Mouse (Mus musculus): ENCODE measurements around the gene Slc4a1. TPM values are rescaled to one million over a fixed set of nuclear protein-coding genes. Genes with fewer than 3 reads are reported as not detected.

Slc4a1 gene
- polyA plus RNA-seq, 1 experiment from 2014 or later, result 2.3 TPM

GRCm38 (mm10) chr11:102382794-102383193 lies 16.8 kb upstream of the Slc4a1 start:
- H3K9ac ChIP-seq (ENCODE audit: low read depth, low read length), result no peak overlapping the region
- no peaks in the 10 kb centered on the region for H3K36me3 ChIP-seq (ENCODE audit: control insufficient read depth, insufficient read depth, low read length)
- H3K9me3 ChIP-seq (replicated peaks; ENCODE audit: control insufficient read depth, low read length, poor library complexity, severe bottlenecking), result no peaks in the 10 kb centered on the region
- no peaks in the 10 kb centered on the region for H3K27me3 ChIP-seq (ENCODE audit: control insufficient read depth, insufficient read depth, low read depth, low read length)
- H3K4me1 ChIP-seq (ENCODE audit: control insufficient read depth, insufficient read depth, low read length), result no peaks in the 10 kb centered on the region
- ATAC-seq, result no peak
- 91% methylated on average over 3 of the region's 3 CpGs for WGBS
- no peak overlapping the region for H3K4me2 ChIP-seq (ENCODE audit: low read length)
- no peak overlapping the region for H3K27ac ChIP-seq (ENCODE audit: low read length)
- H3K4me3 ChIP-seq (ENCODE audit: low read depth, low read length), result no peak overlapping the region

DNA sequence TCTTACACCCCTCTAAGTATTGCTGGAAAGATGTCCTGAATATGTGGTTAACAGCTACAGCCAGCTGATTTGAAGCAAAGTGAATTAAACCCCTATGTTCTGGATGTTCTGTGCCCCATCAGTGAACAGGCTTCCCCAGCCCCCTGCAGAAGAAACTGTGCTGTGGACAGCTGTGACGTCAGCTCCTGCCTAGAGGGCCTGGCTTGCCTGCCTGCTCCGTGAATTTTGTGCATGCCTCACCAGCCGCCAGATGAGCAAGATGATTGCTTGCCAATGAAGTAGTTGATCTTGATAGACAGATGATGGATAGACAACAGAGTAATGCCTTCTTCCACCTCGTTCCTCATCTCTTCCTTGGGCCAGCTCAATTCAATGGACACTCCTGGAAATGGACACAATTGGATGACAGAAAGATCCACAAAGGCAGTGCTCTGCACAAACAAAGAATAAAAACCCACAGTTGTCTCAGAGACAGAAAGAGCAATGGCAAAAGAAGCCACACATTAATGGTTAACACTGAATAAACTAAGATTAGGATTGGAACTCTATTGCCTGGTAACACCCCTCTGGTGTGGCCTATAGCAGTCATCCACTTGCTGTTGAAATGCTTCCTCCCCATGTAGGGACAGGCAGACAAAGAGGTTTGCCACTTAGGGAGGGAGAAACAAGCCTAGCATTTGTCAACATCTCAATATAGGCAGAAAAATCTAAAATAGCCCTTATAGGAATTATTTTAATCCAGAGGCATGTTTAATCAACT lies 15.5 kb upstream of the Slc4a1 start:
- ATAC-seq, result no peak
- no peak overlapping the region for H3K4me2 ChIP-seq (ENCODE audit: low read length)
- H3K9me3 ChIP-seq (replicated peaks; ENCODE audit: control insufficient read depth, low read length, poor library complexity, severe bottlenecking), result no peaks in the 10 kb centered on the region

DNA sequence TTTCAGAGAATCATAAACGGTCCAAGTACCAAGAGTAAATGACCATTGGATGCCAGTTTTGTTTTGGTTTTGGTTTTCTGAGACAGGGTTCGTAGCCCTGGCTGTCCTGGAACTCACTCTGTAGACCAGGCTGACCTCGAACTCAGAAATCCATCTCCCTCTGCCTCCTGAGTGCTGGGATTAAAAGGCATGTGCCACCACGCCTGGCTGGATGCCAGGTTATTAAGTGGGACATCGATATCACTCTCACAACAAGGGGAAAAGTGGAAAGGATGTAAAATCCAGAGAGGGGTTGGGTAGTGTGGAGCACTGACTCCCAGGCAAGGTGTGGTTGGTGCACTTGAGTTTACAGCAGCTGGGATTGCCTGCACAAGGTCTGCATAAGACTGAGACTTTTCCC lies 14.1 kb upstream of the Slc4a1 start:
- no peaks in the 10 kb centered on the region for H3K27me3 ChIP-seq (ENCODE audit: control insufficient read depth, insufficient read depth, low read depth, low read length)
- H3K9me3 ChIP-seq (replicated peaks; ENCODE audit: control insufficient read depth, low read length, poor library complexity, severe bottlenecking), result no peaks in the 10 kb centered on the region
- no peak overlapping the region for H3K4me2 ChIP-seq (ENCODE audit: low read length)
- H3K4me1 ChIP-seq (ENCODE audit: control insufficient read depth, insufficient read depth, low read length), result peaks cover 8% of the 10 kb centered on the region; the same call in 1 of the 2 replicates
- no peak overlapping the region for H3K9ac ChIP-seq (ENCODE audit: low read depth, low read length)
- 71% methylated on average over 5 of the region's 5 CpGs for WGBS
- no peaks in the 10 kb centered on the region for H3K36me3 ChIP-seq (ENCODE audit: control insufficient read depth, insufficient read depth, low read length)
- H3K27ac ChIP-seq (ENCODE audit: low read length), result no peak overlapping the region
- ATAC-seq, result no peak
- no peak overlapping the region for H3K4me3 ChIP-seq (ENCODE audit: low read depth, low read length)

More for the DNA sequence above, 15.5 kb upstream of the Slc4a1 start:
- WGBS, result 54% methylated on average over 4 of the region's 4 CpGs
- no peak overlapping the region for H3K4me3 ChIP-seq (ENCODE audit: low read depth, low read length)
- H3K9ac ChIP-seq (ENCODE audit: low read depth, low read length), result no peak overlapping the region
- no peaks in the 10 kb centered on the region for H3K4me1 ChIP-seq (ENCODE audit: control insufficient read depth, insufficient read depth, low read length)
- H3K27me3 ChIP-seq (ENCODE audit: control insufficient read depth, insufficient read depth, low read depth, low read length), result no peaks in the 10 kb centered on the region
- no peak overlapping the region for H3K27ac ChIP-seq (ENCODE audit: low read length)
- H3K36me3 ChIP-seq (ENCODE audit: control insufficient read depth, insufficient read depth, low read length), result no peaks in the 10 kb centered on the region

GRCm38 (mm10) chr11:102377186-102377585 lies 11.2 kb upstream of the Slc4a1 start:
- H3K9me3 ChIP-seq (replicated peaks; ENCODE audit: control insufficient read depth, low read length, poor library complexity, severe bottlenecking), result no peaks in the 10 kb centered on the region
- no peaks in the 10 kb centered on the region for H3K36me3 ChIP-seq (ENCODE audit: control insufficient read depth, insufficient read depth, low read length)
- no peak overlapping the region for H3K9ac ChIP-seq (ENCODE audit: low read depth, low read length)
- no peak overlapping the region for H3K4me3 ChIP-seq (ENCODE audit: low read depth, low read length)
- no peaks in the 10 kb centered on the region for H3K27me3 ChIP-seq (ENCODE audit: control insufficient read depth, insufficient read depth, low read depth, low read length)
- H3K4me2 ChIP-seq (ENCODE audit: low read length), result no peak overlapping the region
- 65% methylated on average over 12 of the region's 12 CpGs for WGBS
- peaks cover 8% of the 10 kb centered on the region; the same call in 1 of the 2 replicates for H3K4me1 ChIP-seq (ENCODE audit: control insufficient read depth, insufficient read depth, low read length)
- no peak overlapping the region for H3K27ac ChIP-seq (ENCODE audit: low read length)
- ATAC-seq, result no peak

DNA sequence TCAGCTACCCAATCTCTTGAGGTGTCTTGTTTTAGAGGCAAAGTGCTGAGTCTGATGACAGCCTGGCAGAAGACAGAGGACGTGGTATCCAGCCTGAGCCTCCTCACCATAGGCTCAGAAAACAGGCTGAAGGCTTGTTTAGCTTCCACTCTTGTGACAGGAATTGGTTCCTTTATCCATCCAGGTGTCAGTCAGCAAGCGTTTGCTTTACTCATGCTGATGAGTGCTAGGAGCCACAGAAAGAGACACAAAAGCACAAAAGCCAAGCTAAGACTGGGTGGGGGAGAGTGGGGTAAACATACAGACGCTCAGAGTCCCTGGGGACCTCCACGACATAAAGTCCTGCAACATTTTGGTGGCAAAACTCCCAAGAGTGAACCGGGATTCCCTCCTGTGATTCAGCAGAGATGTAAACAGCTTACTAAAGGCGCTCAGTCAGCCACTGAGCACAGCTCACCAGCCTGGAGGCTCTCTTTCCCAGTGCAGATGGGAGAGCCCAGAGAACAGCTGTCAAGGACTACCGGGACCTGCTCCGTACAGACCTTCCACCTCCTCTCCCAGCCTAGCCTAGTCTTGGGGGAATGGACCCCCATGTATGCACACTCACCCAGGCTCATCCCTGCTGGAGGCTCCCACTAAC lies 10.3 kb upstream of the Slc4a1 start:
- Histone ChIP-seq H3K4me3 (ENCODE audit: low read depth, low read length) (no peak overlapping the region), H3K4me2 (ENCODE audit: low read length) (peak overlapping the region; percentile 43), H3K27ac (ENCODE audit: low read length) (no peak overlapping the region), H3K27me3 (ENCODE audit: control insufficient read depth, insufficient read depth, low read depth, low read length) (no peaks in the 10 kb centered on the region), H3K9ac (ENCODE audit: low read depth, low read length) (no peak overlapping the region), H3K36me3 (ENCODE audit: control insufficient read depth, insufficient read depth, low read length) (no peaks in the 10 kb centered on the region), H3K4me1 (ENCODE audit: control insufficient read depth, insufficient read depth, low read length) (peaks cover 8% of the 10 kb centered on the region; the same call in 1 of the 2 replicates), H3K9me3 (replicated peaks; ENCODE audit: control insufficient read depth, low read length, poor library complexity, severe bottlenecking) (no peaks in the 10 kb centered on the region)
- WGBS, result 11% methylated on average over 8 of the region's 8 CpGs
- ATAC-seq, result no peak

- Histone ChIP-seq H3K9ac (ENCODE audit: low read depth, low read length) (no peak overlapping the region), H3K4me2 (ENCODE audit: low read length) (peak overlapping the region; percentile 43), H3K27me3 (ENCODE audit: control insufficient read depth, insufficient read depth, low read depth, low read length) (no peaks in the 10 kb centered on the region), H3K9me3 (replicated peaks; ENCODE audit: control insufficient read depth, low read length, poor library complexity, severe bottlenecking) (no peaks in the 10 kb centered on the region), H3K4me1 (ENCODE audit: control insufficient read depth, insufficient read depth, low read length) (peaks cover 8% of the 10 kb centered on the region; the same call in 1 of the 2 replicates), H3K4me3 (ENCODE audit: low read depth, low read length) (no peak overlapping the region), H3K27ac (ENCODE audit: low read length) (no peak overlapping the region), H3K36me3 (ENCODE audit: control insufficient read depth, insufficient read depth, low read length) (no peaks in the 10 kb centered on the region)
- ATAC-seq, result no peak
- 6% methylated on average over 23 of the region's 23 CpGs for WGBS
Observed at GRCm38 (mm10) chr11:102375196-102376173, 9.5 kb upstream of the Slc4a1 start.

GRCm38 (mm10) chr11:102374108-102374725 lies 8.2 kb upstream of the Slc4a1 start:
- Histone ChIP-seq H3K27me3 (ENCODE audit: control insufficient read depth, insufficient read depth, low read depth, low read length) (no peaks in the 10 kb centered on the region), H3K9me3 (replicated peaks; ENCODE audit: control insufficient read depth, low read length, poor library complexity, severe bottlenecking) (no peaks in the 10 kb centered on the region), H3K4me1 (ENCODE audit: control insufficient read depth, insufficient read depth, low read length) (peaks cover 8% of the 10 kb centered on the region; the same call in 1 of the 2 replicates), H3K4me3 (ENCODE audit: low read depth, low read length) (no peak overlapping the region), H3K9ac (ENCODE audit: low read depth, low read length) (no peak overlapping the region), H3K27ac (ENCODE audit: low read length) (no peak overlapping the region), H3K4me2 (ENCODE audit: low read length) (no peak overlapping the region), H3K36me3 (ENCODE audit: control insufficient read depth, insufficient read depth, low read length) (no peaks in the 10 kb centered on the region)
- WGBS, result 80% methylated on average over 7 of the region's 7 CpGs
- ATAC-seq, result no peak

- Histone ChIP-seq H3K9ac (ENCODE audit: low read depth, low read length) (no peak overlapping the region), H3K4me3 (ENCODE audit: low read depth, low read length) (no peak overlapping the region), H3K27ac (ENCODE audit: low read length) (no peak overlapping the region), H3K27me3 (ENCODE audit: control insufficient read depth, insufficient read depth, low read depth, low read length) (no peaks in the 10 kb centered on the region), H3K36me3 (ENCODE audit: control insufficient read depth, insufficient read depth, low read length) (no peaks in the 10 kb centered on the region), H3K9me3 (replicated peaks; ENCODE audit: control insufficient read depth, low read length, poor library complexity, severe bottlenecking) (no peaks in the 10 kb centered on the region), H3K4me1 (ENCODE audit: control insufficient read depth, insufficient read depth, low read length) (peaks cover 8% of the 10 kb centered on the region; the same call in 1 of the 2 replicates), H3K4me2 (ENCODE audit: low read length) (no peak overlapping the region)
- ATAC-seq, result no peak
- 31% methylated on average over 2 of the region's 2 CpGs for WGBS
Observed at GRCm38 (mm10) chr11:102373646-102374045, 7.6 kb upstream of the Slc4a1 start.
